Mouse (Mus musculus) gastrocnemius, adult 2 months (tissue): Measurements from ENCODE around the gene Mettl5. TPM values are rescaled to one million over a fixed set of nuclear protein-coding genes. Genes with fewer than 3 reads are reported as not detected.

Experiments used
- DNase-seq: peaks from one replicate; pipeline ENCODE4 v3.0.0; 2022
- H3K27ac ChIP-seq: fragments of 200-600 bp; 2 replicates; pipeline ENCODE4 v1.8.1; 2022; ENCODE audit warnings: mild to moderate bottlenecking
- H3K4me3 ChIP-seq: fragments of 200-600 bp; 2 replicates; pipeline ENCODE4 v1.8.1; 2022; ENCODE audit warnings: mild to moderate bottlenecking, moderate library complexity
- CTCF ChIP-seq: fragments of 200-600 bp; IDR thresholded peaks from 2 replicates; pipeline ENCODE4 v1.8.1; 2022; ENCODE audit warnings: antibody characterized with exemption, mild to moderate bottlenecking, moderate library complexity
- intact Hi-C: fragments of 180-260 bp; cut with DNase I; formaldehyde crosslinking; loops from one replicate; pipeline ENCODE4 v1.15.1; 2025
- total RNA-seq, 2 experiments: library from RNA; stranded (reverse); gene quantifications; 2 replicates each; pipeline ENCODE4 v1.2.3; 2021

Mettl5 gene
- total RNA-seq, 2 experiments from 2014 or later, result 11.1 to 16.0 TPM

DNA sequence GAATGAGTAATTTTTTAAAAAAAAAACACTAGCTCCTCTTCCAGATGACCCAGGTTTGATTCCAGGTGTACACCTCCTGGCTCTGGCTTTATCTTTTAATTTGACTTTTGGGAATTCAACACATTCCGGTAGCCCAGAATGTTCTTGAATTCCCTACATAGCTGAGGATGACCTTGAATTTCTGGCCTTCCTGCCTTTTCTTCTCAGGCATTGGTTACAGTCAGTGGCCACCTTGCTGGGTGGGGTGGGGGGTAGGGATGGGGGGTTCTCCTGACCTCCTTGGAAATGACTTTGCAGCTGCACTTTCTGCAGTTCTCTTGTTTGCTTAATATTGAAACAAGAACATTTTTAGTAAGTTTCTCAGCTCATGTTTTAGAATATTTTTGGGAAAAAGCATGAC lies 7.7 kb upstream of the Mettl5 start:
- H3K27ac ChIP-seq, result no peak overlapping the region
- no peak for TF ChIP-seq CTCF
- no peak for DNase-seq
- intact Hi-C loops, result loop anchor here (10.0 kb wide), 1 partner anchor 168 kb away; the partner anchor contains the start of gene Ppig
- H3K4me3 ChIP-seq, result no peak overlapping the region

DNA sequence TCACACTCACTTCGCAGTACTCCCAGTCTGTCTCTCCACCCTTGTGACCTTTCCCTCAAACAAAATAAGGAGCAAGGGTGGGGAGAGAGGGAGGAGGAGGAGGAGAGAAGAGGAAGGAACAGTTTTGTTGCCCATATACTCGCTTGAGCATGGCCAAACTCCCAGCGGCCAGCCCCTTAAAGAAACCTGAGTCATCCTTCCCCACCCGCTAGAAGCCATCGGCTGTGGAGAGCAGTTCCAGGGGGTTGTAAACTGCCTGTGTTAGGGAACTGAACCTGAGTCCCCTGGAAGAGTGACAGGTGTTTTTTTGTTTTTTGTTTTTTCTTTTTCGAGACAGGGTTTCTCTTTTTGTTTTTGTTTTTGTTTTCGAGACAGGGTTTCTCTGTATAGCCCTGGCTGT lies 5.4 kb upstream of the Mettl5 start:
- no peak overlapping the region for H3K4me3 ChIP-seq
- DNase-seq, result no peak
- TF ChIP-seq CTCF, result no peak
- H3K27ac ChIP-seq, result no peak overlapping the region
- intact Hi-C loops, result loop anchor here (10.0 kb wide), 1 partner anchor 166 kb away; the partner anchor contains the start of gene Ppig

DNA sequence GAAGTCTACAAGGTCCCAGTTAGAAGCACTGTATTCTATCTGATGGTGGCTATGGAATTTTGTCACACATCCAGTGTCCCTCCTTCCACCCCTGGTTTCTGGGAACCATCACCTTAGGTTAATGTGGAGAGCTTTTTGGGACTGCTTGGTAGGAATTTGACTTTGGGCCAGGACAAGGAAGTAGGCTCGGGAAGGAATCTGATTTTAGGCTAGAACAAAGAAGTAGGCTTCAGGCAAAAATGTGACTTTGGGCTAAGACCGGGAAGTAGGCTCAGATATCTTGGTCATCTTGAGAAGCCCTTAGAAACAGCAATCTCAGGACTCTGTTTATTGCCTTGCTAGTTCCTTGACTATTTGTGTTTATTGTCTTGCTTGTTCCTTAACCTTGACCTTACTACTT lies 3.5 kb upstream of the Mettl5 start:
- Histone ChIP-seq H3K4me3 (no peak overlapping the region), H3K27ac (no peak overlapping the region)
- TF ChIP-seq CTCF, result no peak
- DNase-seq, result no peak
- intact Hi-C loops, result no loop called here

DNA sequence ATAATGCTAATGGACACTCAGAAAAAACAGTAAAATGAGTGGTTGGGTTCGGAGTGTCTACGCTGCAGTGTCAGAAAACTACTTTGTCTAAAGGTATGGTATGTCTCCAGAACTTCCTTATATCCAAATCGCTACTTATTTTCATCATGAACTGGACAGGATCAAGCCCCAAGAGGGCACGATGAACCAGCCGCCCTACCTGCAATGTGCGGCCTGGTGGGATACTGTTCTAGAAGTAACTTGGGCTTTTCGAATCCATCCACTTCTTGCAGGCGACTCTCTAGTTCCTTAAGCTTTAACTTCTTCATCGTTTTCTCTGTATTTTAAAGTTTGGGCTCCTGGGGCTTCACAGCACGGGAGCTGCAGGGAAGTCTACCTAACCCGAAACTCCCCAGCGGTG lies 365 bp downstream of the Mettl5 start:
- no peak for DNase-seq
- Histone ChIP-seq H3K27ac (peak overlapping the region; percentile 83), H3K4me3 (peak overlapping the region; percentile 90)
- intact Hi-C loops, result no loop called here
- no peak for TF ChIP-seq CTCF

DNA sequence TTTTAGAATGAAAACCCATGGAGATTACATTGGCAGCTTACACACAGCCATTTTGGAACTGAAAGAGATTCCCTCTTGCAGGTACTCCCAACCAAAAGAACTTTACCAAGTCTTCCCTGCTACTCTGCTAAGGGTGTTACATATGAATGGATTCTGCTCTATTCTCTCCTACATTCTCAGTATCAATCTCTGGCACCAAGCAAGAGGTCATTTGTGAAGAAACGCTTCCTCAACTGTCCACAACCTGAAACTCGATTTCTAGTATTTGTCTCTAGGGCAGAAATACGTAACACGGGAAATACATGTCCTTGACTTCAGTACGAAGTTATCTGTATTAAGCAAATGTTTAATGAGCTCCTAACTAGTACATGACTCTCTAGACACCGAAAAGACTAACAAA lies 834 bp downstream of the Mettl5 start:
- intact Hi-C loops, result loop anchor here (5.0 kb wide), 1 partner anchor 82 kb away; no protein-coding TSS in a partner anchor
- Histone ChIP-seq H3K27ac (peak overlapping the region; percentile 83; the same call in 1 of the 2 replicates), H3K4me3 (peak overlapping the region; percentile 90)
- DNase-seq, result no peak
- no peak for TF ChIP-seq CTCF

DNA sequence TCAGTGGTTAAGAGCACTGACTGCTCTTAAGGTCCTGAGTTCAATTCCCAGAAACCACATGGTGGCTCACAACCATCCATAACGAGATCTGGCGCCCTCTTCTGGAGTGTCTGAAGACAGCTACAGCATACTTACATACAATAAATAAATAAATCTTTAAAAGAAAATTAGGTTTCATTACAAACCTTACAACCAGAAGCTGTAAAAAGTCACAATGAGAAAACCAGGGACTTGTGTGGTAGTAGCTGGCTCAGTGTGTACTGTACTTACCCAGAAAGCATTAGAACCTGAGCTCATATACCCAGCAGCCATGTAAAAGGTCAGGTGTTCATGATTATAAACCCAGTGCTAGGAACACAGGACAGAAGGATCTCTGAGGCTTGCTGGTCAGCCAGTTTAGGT lies 1.4 kb downstream of the Mettl5 start:
- intact Hi-C loops, result loop anchor here (5.0 kb wide), 1 partner anchor 82 kb away; no protein-coding TSS in a partner anchor
- no peak overlapping the region for H3K27ac ChIP-seq
- TF ChIP-seq CTCF, result peak; percentile 29; the same call in 1 of the 2 replicates
- no peak for DNase-seq
- no peak overlapping the region for H3K4me3 ChIP-seq

DNA sequence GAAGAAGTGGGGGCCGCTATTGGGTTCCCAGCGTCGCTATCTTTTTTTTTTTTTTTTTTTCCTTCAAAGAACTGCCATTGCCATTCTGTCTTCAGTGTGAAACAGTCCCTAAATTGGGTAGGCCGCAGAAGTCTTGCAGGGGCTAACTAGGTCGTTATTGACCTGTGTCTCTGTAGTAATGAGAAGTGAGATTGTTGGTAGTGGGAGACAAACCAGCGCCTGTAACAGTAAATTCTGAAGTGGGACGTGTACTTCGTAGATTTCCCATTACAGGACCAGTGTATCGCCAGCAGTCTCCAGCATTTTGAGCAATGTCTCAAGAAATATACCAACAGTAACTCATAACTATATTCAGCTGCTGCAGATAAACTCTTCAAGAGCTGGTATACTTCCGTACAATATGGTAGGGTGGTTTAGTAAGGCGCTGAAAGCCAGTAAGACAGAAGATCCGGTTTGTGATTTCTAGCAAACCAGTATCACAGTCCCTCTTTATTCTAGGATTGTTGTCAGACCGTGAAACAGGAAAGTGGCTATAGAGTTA lies 23.2 kb downstream of the Mettl5 start:
- Histone ChIP-seq H3K4me3 (peak overlapping the region; percentile 90), H3K27ac (peak overlapping the region; percentile 92)
- intact Hi-C loops, result loop anchor here (5.0 kb wide), 1 partner anchor 60 kb away; no protein-coding TSS in a partner anchor
- DNase-seq, result no peak
- no peak for TF ChIP-seq CTCF

DNA sequence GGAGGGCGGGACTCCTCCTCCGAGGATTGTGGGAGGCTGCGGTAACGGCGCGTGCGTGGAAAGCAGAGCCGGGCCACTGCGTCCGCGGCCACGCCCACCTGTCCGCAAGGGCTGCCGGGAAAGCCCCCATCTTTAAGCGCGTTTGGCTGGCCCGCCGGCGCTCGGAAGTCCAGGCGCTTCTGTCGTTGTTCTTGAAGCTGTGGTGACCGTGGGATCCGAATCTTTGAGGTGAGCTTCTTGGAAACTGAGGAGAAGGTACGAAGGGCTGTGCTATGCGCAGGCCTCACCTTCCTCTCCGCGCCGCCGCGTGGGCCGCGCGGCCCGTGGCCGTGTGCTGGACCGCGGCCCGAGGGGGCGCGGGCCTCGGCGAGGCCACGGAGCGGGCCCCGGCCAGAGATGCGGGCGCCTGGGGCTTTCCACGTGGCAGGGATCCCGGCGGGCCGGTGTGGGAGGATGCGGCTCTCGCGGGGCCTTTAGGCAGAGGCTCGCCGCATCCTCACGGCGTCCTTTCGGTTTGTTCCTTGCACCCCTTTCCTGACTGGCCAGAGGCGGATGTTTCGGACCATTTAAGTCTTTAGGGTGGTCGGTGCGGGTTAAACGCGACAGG lies 23.8 kb downstream of the Mettl5 start, which contains the start of gene Ssb:
Gene Ssb (plus strand): TSS at position 78 of the 607 bp plus-strand sequence.
- no peak for TF ChIP-seq CTCF
- peak within 1 kb of the TSS; percentile 92 for H3K27ac ChIP-seq
- peak; percentile 96 for DNase-seq
- peak within 1 kb of the TSS; percentile 90 for H3K4me3 ChIP-seq
- intact Hi-C loops, result loop anchor here (5.0 kb wide), 1 partner anchor 59 kb away; no protein-coding TSS in a partner anchor

DNA sequence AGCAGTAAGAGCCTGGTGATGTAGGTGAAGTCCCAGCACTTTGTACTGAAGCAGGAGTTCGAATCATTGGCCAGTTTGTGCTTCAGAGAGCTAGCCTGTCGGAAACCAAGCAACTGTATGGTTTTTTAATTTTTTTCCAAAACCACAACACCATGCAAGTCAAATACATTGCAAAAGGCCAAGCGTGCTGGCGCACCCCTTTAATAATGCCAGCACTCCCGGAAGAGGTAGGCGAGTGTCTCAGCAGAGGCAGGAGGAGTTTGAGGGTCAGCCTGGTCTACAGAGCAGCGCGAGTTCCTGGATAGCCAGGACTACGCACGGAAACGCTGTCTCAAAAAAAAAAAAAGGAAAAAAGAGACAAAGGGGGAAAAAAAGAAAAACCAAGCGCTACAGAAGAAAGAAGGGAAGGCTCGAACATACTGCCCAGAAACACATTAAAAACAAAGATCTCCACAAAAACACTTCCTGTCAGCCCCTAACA lies 24.4 kb downstream of the Mettl5 start:
- Histone ChIP-seq H3K4me3 (peak overlapping the region; percentile 90), H3K27ac (peak overlapping the region; percentile 92)
- intact Hi-C loops, result loop anchor here (5.0 kb wide), 1 partner anchor 59 kb away; no protein-coding TSS in a partner anchor
- peak; percentile 30 for DNase-seq
- TF ChIP-seq CTCF, result no peak

DNA sequence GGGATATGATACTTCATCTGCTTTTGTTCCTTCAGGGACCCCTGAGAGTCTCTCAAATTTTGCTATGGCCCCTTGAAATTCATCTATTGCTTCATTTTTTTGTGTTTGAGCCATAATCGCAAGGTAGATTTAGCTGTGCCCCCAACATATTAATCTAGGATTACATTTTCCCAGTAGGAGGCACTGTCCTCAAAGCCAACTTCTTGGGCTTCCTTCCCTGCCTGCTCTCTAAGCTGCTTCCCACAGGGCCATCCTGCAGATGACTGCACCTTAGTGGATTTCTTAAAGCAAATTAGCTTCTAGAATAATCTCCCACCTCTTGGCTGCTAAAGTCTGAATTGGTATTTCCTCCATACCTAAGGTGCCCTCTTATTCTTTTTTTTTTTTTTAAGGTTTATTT lies 27.5 kb downstream of the Mettl5 start:
- no peak overlapping the region for H3K27ac ChIP-seq
- intact Hi-C loops, result no loop called here
- H3K4me3 ChIP-seq, result no peak overlapping the region
- no peak for DNase-seq
- TF ChIP-seq CTCF, result peak; percentile 40

DNA sequence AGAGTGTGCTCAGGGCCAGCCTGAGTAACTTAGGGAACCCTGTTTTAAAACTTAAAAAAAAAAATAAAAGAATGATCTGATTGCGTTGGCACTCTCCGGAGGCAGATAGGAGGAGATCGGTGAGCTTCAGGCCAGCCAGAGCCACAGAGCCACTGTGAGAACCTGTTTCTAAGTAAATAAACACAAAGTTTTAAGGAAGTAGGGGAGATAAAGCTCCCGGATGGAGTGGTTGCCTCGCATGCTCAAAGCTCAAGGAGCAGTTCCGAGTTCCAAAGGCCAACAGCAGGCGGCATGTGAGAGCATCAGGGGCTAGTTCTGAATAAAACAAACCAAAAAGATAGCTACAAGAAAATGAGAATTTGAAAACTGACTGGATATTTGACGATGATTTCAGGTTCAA lies 29.0 kb downstream of the Mettl5 start:
- no peak for DNase-seq
- intact Hi-C loops, result no loop called here
- Histone ChIP-seq H3K4me3 (no peak overlapping the region), H3K27ac (no peak overlapping the region)
- no peak for TF ChIP-seq CTCF

DNA sequence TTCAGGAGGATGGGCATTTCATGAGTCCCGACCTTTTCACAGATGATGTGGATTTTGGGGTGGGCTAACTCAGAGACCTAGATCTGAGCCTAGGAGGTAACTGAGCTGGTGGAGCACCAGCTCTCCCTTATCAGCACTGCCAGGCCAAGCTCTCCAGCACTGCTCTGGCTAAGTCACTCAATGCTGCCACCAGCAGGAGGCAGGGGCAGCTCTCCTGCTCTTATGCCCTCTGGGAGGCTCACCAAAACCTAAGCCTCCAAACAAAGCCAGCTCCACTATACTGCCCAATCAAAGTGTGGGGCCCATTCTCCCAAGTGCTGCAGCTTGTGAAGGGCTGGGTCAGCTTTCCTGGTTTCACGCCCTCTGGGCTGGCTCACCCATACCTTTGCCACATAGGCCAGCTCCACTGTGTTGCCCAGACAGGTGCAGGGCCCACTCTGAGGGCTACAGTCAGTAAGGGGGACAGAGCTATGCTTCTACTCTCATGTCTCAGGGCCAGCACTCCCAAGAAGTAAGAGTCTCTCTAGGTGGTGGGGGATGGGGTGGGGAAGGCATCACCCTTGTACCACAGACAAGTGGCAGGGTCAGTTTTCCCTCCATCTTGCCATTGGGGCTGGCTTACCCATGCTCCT lies 33.9 kb downstream of the Mettl5 start:
- no peak overlapping the region for H3K4me3 ChIP-seq
- DNase-seq, result no peak
- TF ChIP-seq CTCF, result no peak
- no peak overlapping the region for H3K27ac ChIP-seq
- intact Hi-C loops, result no loop called here

DNA sequence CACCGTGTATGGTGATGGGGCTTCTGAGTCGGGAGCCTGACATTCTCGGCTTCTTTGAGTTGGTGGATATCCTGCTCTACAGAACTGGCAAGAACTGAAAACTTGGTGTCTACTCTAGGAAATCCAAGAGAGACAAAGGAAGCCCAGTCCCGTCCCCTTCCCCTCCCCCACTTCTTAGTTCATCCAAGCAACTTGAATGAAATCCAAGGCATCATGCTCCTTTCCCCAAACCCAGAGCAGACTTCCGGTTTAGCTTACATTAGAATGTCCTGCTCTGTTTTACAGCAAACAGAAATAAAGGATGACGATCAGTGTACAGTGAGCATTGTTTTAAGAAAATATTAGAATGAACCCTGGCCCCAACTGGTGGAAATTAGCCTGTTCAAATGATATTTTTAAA lies 36.2 kb downstream of the Mettl5 start:
- Histone ChIP-seq H3K4me3 (no peak overlapping the region), H3K27ac (no peak overlapping the region)
- intact Hi-C loops, result no loop called here
- no peak for DNase-seq
- no peak for TF ChIP-seq CTCF
